Mouse (Mus musculus): Measurements from ENCODE around the gene Cdh18. TPM values are rescaled to one million over a fixed set of nuclear protein-coding genes. Genes with fewer than 3 reads are reported as not detected.

Cdh18 gene
- polyA plus RNA-seq, 1 experiment: not detected

- TF ChIP-seq POLR2A (IDR thresholded peaks at IDR 0.05; ENCODE audit: low read depth, low read length) (no peak), CTCF (IDR thresholded peaks at IDR 0.05; ENCODE audit: extremely low read depth, insufficient read length, insufficient replicate concordance, low read depth, low read length) (no peak)
- 86% methylated on average over 2 of the region's 2 CpGs for WGBS
- no peaks in the 10 kb centered on the region for H3K27me3 ChIP-seq (ENCODE audit: control insufficient read depth, insufficient read depth, low read length)
- H3K4me1 ChIP-seq (ENCODE audit: control insufficient read depth, insufficient read depth, insufficient read length, low read length): no peaks in the 10 kb centered on the region
- no peak overlapping the region for H3K27ac ChIP-seq (ENCODE audit: insufficient read depth, low read depth, low read length)
- H3K36me3 ChIP-seq (ENCODE audit: control insufficient read depth, insufficient read depth, low read length): no peaks in the 10 kb centered on the region
- no peak overlapping the region for H3K4me3 ChIP-seq (ENCODE audit: low read depth, low read length)
Observed at GRCm38 (mm10) chr15:23403792-23404191, 855.0 kb downstream of the Cdh18 start.

GRCm38 (mm10) chr15:23408256-23408655 is 859.4 kb downstream of the Cdh18 start:
- no peaks in the 10 kb centered on the region for H3K36me3 ChIP-seq (ENCODE audit: control insufficient read depth, insufficient read depth, low read length)
- no peak overlapping the region for H3K4me3 ChIP-seq (ENCODE audit: low read depth, low read length)
- H3K27me3 ChIP-seq (ENCODE audit: control insufficient read depth, insufficient read depth, low read length): no peaks in the 10 kb centered on the region
- TF ChIP-seq CTCF (IDR thresholded peaks at IDR 0.05; ENCODE audit: extremely low read depth, insufficient read length, insufficient replicate concordance, low read depth, low read length) (no peak), POLR2A (IDR thresholded peaks at IDR 0.05; ENCODE audit: low read depth, low read length) (no peak)
- H3K4me1 ChIP-seq (ENCODE audit: control insufficient read depth, insufficient read depth, insufficient read length, low read length): no peaks in the 10 kb centered on the region
- H3K27ac ChIP-seq (ENCODE audit: insufficient read depth, low read depth, low read length): no peak overlapping the region
- 76% methylated on average over 1 of the region's 1 CpGs for WGBS

GRCm38 (mm10) chr15:23416450-23417080 is 867.7 kb downstream of the Cdh18 start:
- Histone ChIP-seq H3K4me3 (ENCODE audit: low read depth, low read length) (no peak overlapping the region), H3K27me3 (ENCODE audit: control insufficient read depth, insufficient read depth, low read length) (no peaks in the 10 kb centered on the region), H3K27ac (ENCODE audit: insufficient read depth, low read depth, low read length) (no peak overlapping the region), H3K36me3 (ENCODE audit: control insufficient read depth, insufficient read depth, low read length) (no peaks in the 10 kb centered on the region), H3K4me1 (ENCODE audit: control insufficient read depth, insufficient read depth, insufficient read length, low read length) (no peaks in the 10 kb centered on the region)
- no peak for TF ChIP-seq POLR2A (IDR thresholded peaks at IDR 0.05; ENCODE audit: low read depth, low read length)
- TF ChIP-seq CTCF (IDR thresholded peaks at IDR 0.05; ENCODE audit: extremely low read depth, insufficient read length, insufficient replicate concordance, low read depth, low read length): no peak
- 64% methylated on average over 5 of the region's 5 CpGs for WGBS

- TF ChIP-seq POLR2A (IDR thresholded peaks at IDR 0.05; ENCODE audit: low read depth, low read length) (no peak), CTCF (IDR thresholded peaks at IDR 0.05; ENCODE audit: extremely low read depth, insufficient read length, insufficient replicate concordance, low read depth, low read length) (no peak)
- Histone ChIP-seq H3K4me3 (ENCODE audit: low read depth, low read length) (no peak overlapping the region), H3K27me3 (ENCODE audit: control insufficient read depth, insufficient read depth, low read length) (no peaks in the 10 kb centered on the region), H3K36me3 (ENCODE audit: control insufficient read depth, insufficient read depth, low read length) (no peaks in the 10 kb centered on the region), H3K4me1 (ENCODE audit: control insufficient read depth, insufficient read depth, insufficient read length, low read length) (no peaks in the 10 kb centered on the region), H3K27ac (ENCODE audit: insufficient read depth, low read depth, low read length) (no peak overlapping the region)
Observed at GRCm38 (mm10) chr15:23418158-23418557, 869.3 kb downstream of the Cdh18 start.

GRCm38 (mm10) chr15:23420010-23420409 is 871.2 kb downstream of the Cdh18 start:
- WGBS: 62% methylated on average over 3 of the region's 3 CpGs
- no peak overlapping the region for H3K27ac ChIP-seq (ENCODE audit: insufficient read depth, low read depth, low read length)
- H3K36me3 ChIP-seq (ENCODE audit: control insufficient read depth, insufficient read depth, low read length): no peaks in the 10 kb centered on the region
- no peak overlapping the region for H3K4me3 ChIP-seq (ENCODE audit: low read depth, low read length)
- no peak for TF ChIP-seq CTCF (IDR thresholded peaks at IDR 0.05; ENCODE audit: extremely low read depth, insufficient read length, insufficient replicate concordance, low read depth, low read length)
- TF ChIP-seq POLR2A (IDR thresholded peaks at IDR 0.05; ENCODE audit: low read depth, low read length): no peak
- H3K4me1 ChIP-seq (ENCODE audit: control insufficient read depth, insufficient read depth, insufficient read length, low read length): no peaks in the 10 kb centered on the region
- no peaks in the 10 kb centered on the region for H3K27me3 ChIP-seq (ENCODE audit: control insufficient read depth, insufficient read depth, low read length)

- no peak for TF ChIP-seq POLR2A (IDR thresholded peaks at IDR 0.05; ENCODE audit: low read depth, low read length)
- TF ChIP-seq CTCF (IDR thresholded peaks at IDR 0.05; ENCODE audit: extremely low read depth, insufficient read length, insufficient replicate concordance, low read depth, low read length): no peak
- no peaks in the 10 kb centered on the region for H3K4me1 ChIP-seq (ENCODE audit: control insufficient read depth, insufficient read depth, insufficient read length, low read length)
- WGBS: 72% methylated on average over 5 of the region's 5 CpGs
- no peak overlapping the region for H3K27ac ChIP-seq (ENCODE audit: insufficient read depth, low read depth, low read length)
- no peaks in the 10 kb centered on the region for H3K36me3 ChIP-seq (ENCODE audit: control insufficient read depth, insufficient read depth, low read length)
- H3K27me3 ChIP-seq (ENCODE audit: control insufficient read depth, insufficient read depth, low read length): no peaks in the 10 kb centered on the region
- H3K4me3 ChIP-seq (ENCODE audit: low read depth, low read length): no peak overlapping the region
Observed at GRCm38 (mm10) chr15:23430021-23430420, 881.2 kb downstream of the Cdh18 start.

- TF ChIP-seq CTCF (IDR thresholded peaks at IDR 0.05; ENCODE audit: extremely low read depth, insufficient read length, insufficient replicate concordance, low read depth, low read length) (no peak), POLR2A (IDR thresholded peaks at IDR 0.05; ENCODE audit: low read depth, low read length) (no peak)
- H3K36me3 ChIP-seq (ENCODE audit: control insufficient read depth, insufficient read depth, low read length): no peaks in the 10 kb centered on the region
- H3K4me1 ChIP-seq (ENCODE audit: control insufficient read depth, insufficient read depth, insufficient read length, low read length): no peaks in the 10 kb centered on the region
- no peak overlapping the region for H3K27ac ChIP-seq (ENCODE audit: insufficient read depth, low read depth, low read length)
- no peak overlapping the region for H3K4me3 ChIP-seq (ENCODE audit: low read depth, low read length)
- no peaks in the 10 kb centered on the region for H3K27me3 ChIP-seq (ENCODE audit: control insufficient read depth, insufficient read depth, low read length)
- 65% methylated on average over 1 of the region's 1 CpGs for WGBS
Observed at GRCm38 (mm10) chr15:23448542-23448941, 899.7 kb downstream of the Cdh18 start.

Data from small intestine, adult 2 months (tissue).